13 mouse cellular contexts compared by ENCODE assay signal in the genomic region with DNA sequence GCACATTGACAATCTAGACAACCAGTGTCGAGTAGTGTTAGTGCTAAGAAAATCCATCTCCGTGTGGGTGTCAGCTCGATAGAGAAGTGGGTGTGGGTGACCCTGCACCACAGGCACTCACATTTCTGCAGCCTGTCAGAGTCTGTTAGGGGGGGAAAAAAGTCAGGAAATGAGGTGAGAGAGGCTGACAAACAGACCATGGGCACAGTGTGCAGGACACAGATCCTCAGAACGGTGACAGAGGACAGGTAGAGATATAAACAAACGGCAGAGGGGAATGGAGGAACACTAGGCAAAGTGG. TPM values are rescaled to one million over a fixed set of nuclear protein-coding genes. Genes with fewer than 3 reads are reported as not detected.
DNase-seq lines count a peak whose midpoint lies in the region; ATAC-seq and TF ChIP-seq lines count a peak whose summit lies in the region.
"Had no signal": no experiment of that assay in that cellular context is flagged by ENCODE, and none has a peak within 500 bp of the region (broad histone marks: within the 10 kb centered on the region; RNA-seq: fewer than 3 reads in every experiment).

No protein-coding gene starts in this region.

- ATAC-seq in heart, embryonic 12.5 days (ENCODE audit: insufficient number of reproducible peaks, low FRiP score), result 0 out of 2 replicates have a peak, but pooled peaks have one; percentile 22
- no peak; the same call in 1 of the 2 replicates for ATAC-seq in embryonic facial prominence, embryonic 12.5 days (ENCODE audit: insufficient number of reproducible peaks, insufficient read depth, low FRiP score, low TSS enrichment)
- no peak for ATAC-seq in hindbrain, embryonic 13.5 days (ENCODE audit: low FRiP score)
- no peak; the same call in 1 of the 2 replicates for ATAC-seq in midbrain, embryonic 13.5 days

- no peak for TF ChIP-seq CTCF in gastrocnemius, adult 2 months (IDR thresholded peaks at IDR 0.05)

- no peaks in the 10 kb centered on the region for H3K27me3 ChIP-seq in heart, embryonic 12.5 days (replicated peaks)
- no peaks in the 10 kb centered on the region for H3K27me3 ChIP-seq in embryonic facial prominence, embryonic 12.5 days
- H3K27me3 ChIP-seq in hindbrain, embryonic 13.5 days, result 0 out of 2 replicates have a peak, but pooled peaks cover 3% of the 10 kb centered on the region
- no peaks in the 10 kb centered on the region; the same call in 1 of the 2 replicates for H3K27me3 ChIP-seq in midbrain, embryonic 13.5 days
- H3K27me3 ChIP-seq: liver, embryonic 13.5 days had no signal

- H3K9me3 ChIP-seq in heart, embryonic 12.5 days (replicated peaks), result no peaks in the 10 kb centered on the region
- no peaks in the 10 kb centered on the region for H3K9me3 ChIP-seq in embryonic facial prominence, embryonic 12.5 days
- no peaks in the 10 kb centered on the region for H3K9me3 ChIP-seq in hindbrain, embryonic 13.5 days
- no peaks in the 10 kb centered on the region for H3K9me3 ChIP-seq in midbrain, embryonic 13.5 days
- H3K9me3 ChIP-seq: liver, embryonic 13.5 days had no signal

- whole genome bisulfite sequencing in heart, embryonic 12.5 days, result 14% methylated on average over 5 of the region's 5 CpGs
- 19% methylated on average over 5 of the region's 5 CpGs for WGBS in embryonic facial prominence, embryonic 12.5 days
- 48% methylated on average over 5 of the region's 5 CpGs for WGBS in hindbrain, embryonic 13.5 days
- WGBS in midbrain, embryonic 13.5 days, result 23% methylated on average over 5 of the region's 5 CpGs

- no peak for DNase-seq in heart, adult 11 months
- DNase-seq in gastrocnemius, adult 2 months, result no peak
- no peak for DNase-seq in lung, adult 18-20 months
- DNase-seq in cerebellum, postnatal 4 days (ENCODE audit: low spot score in 2 of 2), result no peak
- DNase-seq: cerebellum, adult 8-10 months; gastrocnemius, postnatal 25 days; liver, embryonic 13.5 days; lung, postnatal 10 days had no signal

- intact Hi-C loops in gastrocnemius, adult 2 months (cut with DNase I), result no loop called here

- no peaks in the 10 kb centered on the region for H3K36me3 ChIP-seq in heart, embryonic 12.5 days
- H3K36me3 ChIP-seq in embryonic facial prominence, embryonic 12.5 days, result no peaks in the 10 kb centered on the region
- no peaks in the 10 kb centered on the region for H3K36me3 ChIP-seq in hindbrain, embryonic 13.5 days
- no peaks in the 10 kb centered on the region for H3K36me3 ChIP-seq in midbrain, embryonic 13.5 days
- H3K36me3 ChIP-seq: liver, embryonic 13.5 days had no signal

- H3K4me3 ChIP-seq in heart, embryonic 12.5 days, result no peak overlapping the region
- H3K4me3 ChIP-seq in embryonic facial prominence, embryonic 12.5 days, result no peak overlapping the region
- H3K4me3 ChIP-seq in hindbrain, embryonic 13.5 days, result no peak overlapping the region
- H3K4me3 ChIP-seq in midbrain, embryonic 13.5 days (replicated peaks), result no peak overlapping the region
- H3K4me3 ChIP-seq in gastrocnemius, adult 2 months, result no peak overlapping the region
- H3K4me3 ChIP-seq: liver, embryonic 13.5 days had no signal

- peak overlapping the region; percentile 25; the same call in 1 of the 2 replicates for H3K4me2 ChIP-seq in heart, embryonic 12.5 days
- H3K4me2 ChIP-seq in embryonic facial prominence, embryonic 12.5 days (replicated peaks), result no peak overlapping the region
- no peak overlapping the region for H3K4me2 ChIP-seq in hindbrain, embryonic 13.5 days
- H3K4me2 ChIP-seq in midbrain, embryonic 13.5 days (replicated peaks), result peak overlapping the region; percentile 25
- H3K4me2 ChIP-seq: liver, embryonic 13.5 days had no signal

- H3K9ac ChIP-seq in heart, embryonic 12.5 days, result no peak overlapping the region
- no peak overlapping the region for H3K9ac ChIP-seq in embryonic facial prominence, embryonic 12.5 days
- H3K9ac ChIP-seq in hindbrain, embryonic 13.5 days, result no peak overlapping the region
- no peak overlapping the region for H3K9ac ChIP-seq in midbrain, embryonic 13.5 days (replicated peaks)
- H3K9ac ChIP-seq: liver, embryonic 13.5 days had no signal

- H3K27ac ChIP-seq in heart, embryonic 12.5 days (ENCODE audit: poor library complexity, severe bottlenecking), result no peak overlapping the region
- peak overlapping the region; percentile 26; the same call in 1 of the 2 replicates for H3K27ac ChIP-seq in embryonic facial prominence, embryonic 12.5 days
- peak overlapping the region; percentile 9 for H3K27ac ChIP-seq in hindbrain, embryonic 13.5 days
- peak overlapping the region; percentile 51 for H3K27ac ChIP-seq in midbrain, embryonic 13.5 days
- H3K27ac ChIP-seq in gastrocnemius, adult 2 months, result no peak overlapping the region
- H3K27ac ChIP-seq: liver, embryonic 13.5 days had no signal

- peaks cover 20% of the 10 kb centered on the region; the same call in 1 of the 2 replicates for H3K4me1 ChIP-seq in heart, embryonic 12.5 days (replicated peaks)
- peaks cover 10% of the 10 kb centered on the region for H3K4me1 ChIP-seq in embryonic facial prominence, embryonic 12.5 days
- peaks cover 21% of the 10 kb centered on the region for H3K4me1 ChIP-seq in hindbrain, embryonic 13.5 days (replicated peaks)
- peaks cover 25% of the 10 kb centered on the region for H3K4me1 ChIP-seq in midbrain, embryonic 13.5 days (replicated peaks)
- H3K4me1 ChIP-seq: liver, embryonic 13.5 days had no signal

RNA-seq across cellular contexts. Expression of a gene that starts 19.3 kb away (rescaled TPM):
- polyA plus RNA-seq in heart, embryonic 12.5 days (2016; fragmentation: Nextera tagmentation; extraction: Ambion mirVana), result 0.27 and 0.47 TPM in 2 replicates
- 0.76 and 0.92 TPM in 2 replicates for polyA plus RNA-seq in embryonic facial prominence, embryonic 12.5 days (2016; fragmentation: Nextera tagmentation; extraction: Ambion mirVana)
- polyA plus RNA-seq in hindbrain, embryonic 13.5 days (2015; fragmentation: Nextera tagmentation; extraction: Ambion mirVana), result 1.2 TPM in 2 replicates
- polyA plus RNA-seq in midbrain, embryonic 13.5 days (2015; fragmentation: Nextera tagmentation; extraction: Ambion mirVana), result 0.89 and 0.99 TPM in 2 replicates
- total RNA-seq in gastrocnemius, adult 2 months (2021), result not detected
- total RNA-seq: heart, postnatal 25 days had no signal
- polyA plus RNA-seq: liver, embryonic 13.5 days had no signal

RNA-seq across cellular contexts. Expression of a gene that starts 41.6 kb away (rescaled TPM):
- polyA plus RNA-seq in heart, embryonic 12.5 days (2016; fragmentation: Nextera tagmentation; extraction: Ambion mirVana), result 0.13 TPM in 1 of 2 replicates, not detected in the other
- 2.8 and 2.9 TPM in 2 replicates for polyA plus RNA-seq in embryonic facial prominence, embryonic 12.5 days (2016; fragmentation: Nextera tagmentation; extraction: Ambion mirVana)
- 19.8 and 22.4 TPM in 2 replicates for polyA plus RNA-seq in hindbrain, embryonic 13.5 days (2015; fragmentation: Nextera tagmentation; extraction: Ambion mirVana)
- polyA plus RNA-seq in midbrain, embryonic 13.5 days (2015; fragmentation: Nextera tagmentation; extraction: Ambion mirVana), result 10.6 and 11.5 TPM in 2 replicates
- total RNA-seq in gastrocnemius, adult 2 months (2021), result not detected
- total RNA-seq: gastrocnemius, postnatal 25 days; heart, postnatal 25 days had no signal

Comparison
In these comparisons a context has a peak if more than half of its experiments do, and no peak if none do; other contexts are left out.
1. H3K27ac ChIP-seq: peak in embryonic facial prominence, embryonic 12.5 days (single experiment), hindbrain, embryonic 13.5 days (single experiment) and midbrain, embryonic 13.5 days (single experiment); none in heart, embryonic 12.5 days (single experiment) and gastrocnemius, adult 2 months (single experiment).
2. H3K4me2 ChIP-seq: peak in heart, embryonic 12.5 days (single experiment) and midbrain, embryonic 13.5 days (single experiment); none in embryonic facial prominence, embryonic 12.5 days (single experiment) and hindbrain, embryonic 13.5 days (single experiment).